Mouse (Mus musculus): Measurements from ENCODE around the gene Pnck. TPM values are rescaled to one million over a fixed set of nuclear protein-coding genes. Genes with fewer than 3 reads are reported as not detected.

Gene Pnck
- total RNA-seq, 1 experiment from 2014 or later = 0.18 TPM

DNA sequence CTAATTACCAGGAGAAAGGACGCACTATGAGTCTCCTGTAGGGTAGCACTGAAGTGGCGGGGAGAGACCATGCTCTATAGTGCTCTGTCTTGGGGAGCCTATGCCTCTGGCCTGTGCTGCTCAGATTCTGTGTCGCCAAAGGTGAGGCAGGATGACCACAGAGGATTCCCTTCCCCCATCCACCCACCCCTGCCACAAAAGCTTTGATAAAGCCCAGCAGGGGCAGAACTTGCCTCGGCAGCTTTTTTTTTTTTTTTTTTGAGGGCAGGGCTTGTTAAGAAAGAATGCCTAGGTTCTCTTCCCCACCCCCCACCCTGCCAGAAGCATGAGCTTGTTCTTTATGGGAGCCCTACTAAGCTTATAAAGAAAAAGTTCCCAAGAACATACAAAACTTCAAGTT is 14.8 kb downstream of the Pnck start:
- ATAC-seq (replicated peaks; ENCODE audit: low read depth, poor library complexity, severe bottlenecking) = no peak

DNA sequence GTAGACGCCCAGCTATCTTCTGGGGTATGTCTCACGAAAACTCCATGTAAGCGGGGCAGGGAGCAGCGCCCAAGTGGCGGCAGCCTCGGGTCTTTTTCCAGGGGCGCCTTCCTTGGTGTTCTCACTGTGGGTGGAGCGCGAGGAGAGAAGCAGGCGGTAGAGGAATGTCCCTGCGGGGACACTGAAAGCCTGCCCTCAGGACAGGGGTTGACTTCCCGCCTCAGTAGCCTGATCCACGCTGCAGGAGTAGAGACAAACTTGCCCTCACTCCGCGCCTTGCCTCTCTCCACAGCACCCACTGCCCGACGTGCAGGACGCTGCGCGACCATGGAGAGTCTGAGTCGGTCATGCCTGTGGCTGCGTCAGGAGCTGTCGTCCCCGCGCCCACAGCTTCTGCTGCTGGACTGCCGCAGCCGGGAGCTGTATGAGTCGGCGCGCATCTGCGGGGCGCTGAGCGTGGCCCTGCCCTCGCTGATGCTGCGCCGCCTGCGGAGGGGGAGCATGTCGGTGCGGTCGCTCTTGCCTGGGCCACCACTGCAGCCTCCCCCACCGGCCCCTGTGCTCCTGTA is 19.9 kb downstream of the Pnck start:
- ATAC-seq (replicated peaks; ENCODE audit: low read depth, poor library complexity, severe bottlenecking) = peak; percentile 31

DNA sequence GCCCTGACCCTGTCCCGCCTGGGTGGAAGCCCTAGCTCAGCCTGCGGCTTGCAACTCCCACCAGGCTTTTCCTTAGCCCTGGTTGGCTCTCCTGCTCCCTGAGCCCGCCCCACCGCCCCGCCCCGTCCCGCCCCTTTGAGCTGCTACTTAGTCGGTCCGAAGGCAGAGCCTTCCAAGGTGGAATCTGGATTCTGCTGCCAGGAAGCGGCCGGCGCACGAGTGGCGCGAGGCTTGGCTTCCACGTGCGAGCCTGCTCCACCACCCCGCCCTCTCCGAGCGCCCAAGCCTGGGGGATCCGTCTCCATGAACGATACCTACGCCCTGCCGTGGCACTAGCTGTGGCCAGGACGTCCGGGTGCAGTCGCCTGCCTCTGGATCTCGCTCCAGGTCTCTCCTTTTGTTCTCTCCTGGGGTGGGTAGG is 20.7 kb downstream of the Pnck start, which contains the start of gene Dusp9:
Gene Dusp9, plus strand, starts transcription at position 165 of the 421 bp plus-strand sequence.
- peak; percentile 67 for ATAC-seq (replicated peaks; ENCODE audit: low read depth, poor library complexity, severe bottlenecking)

- ATAC-seq (replicated peaks; ENCODE audit: low read depth, poor library complexity, severe bottlenecking) = no peak
These were observed 22.5 kb downstream of the Pnck start for GRCm38 (mm10) chrX:73637415-73637814.

- ATAC-seq (replicated peaks; ENCODE audit: low read depth, poor library complexity, severe bottlenecking) = peak; percentile 55
These were observed 24.5 kb downstream of the Pnck start for GRCm38 (mm10) chrX:73635425-73635824.

- no peak for ATAC-seq (replicated peaks; ENCODE audit: low read depth, poor library complexity, severe bottlenecking)
These were observed 32.9 kb downstream of the Pnck start for GRCm38 (mm10) chrX:73626981-73627380.

GRCm38 (mm10) chrX:73619890-73620289 is 40.0 kb downstream of the Pnck start:
- ATAC-seq (replicated peaks; ENCODE audit: low read depth, poor library complexity, severe bottlenecking) = no peak

- no peak for ATAC-seq (replicated peaks; ENCODE audit: low read depth, poor library complexity, severe bottlenecking)
These were observed 40.5 kb downstream of the Pnck start for GRCm38 (mm10) chrX:73619401-73619800.

DNA sequence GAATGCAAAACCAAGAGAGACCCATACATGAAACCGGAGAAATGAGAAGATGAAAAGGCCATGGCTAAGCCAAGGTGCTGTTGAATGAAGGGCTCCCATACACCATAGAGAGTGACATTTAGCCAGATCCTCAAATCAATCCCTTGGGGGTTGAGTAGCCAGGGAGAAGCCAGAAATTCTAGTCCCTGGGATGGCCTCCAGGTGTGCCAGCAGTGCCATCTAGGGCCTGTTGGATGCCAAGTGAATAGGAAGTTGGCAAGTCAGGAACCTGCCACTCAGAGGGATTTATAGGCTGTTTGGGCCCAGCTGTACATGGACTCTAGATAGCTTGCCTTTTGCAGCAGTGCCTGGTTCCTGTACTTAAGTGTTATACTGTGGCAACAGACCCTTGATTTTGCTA is 44.0 kb downstream of the Pnck start:
- ATAC-seq (replicated peaks; ENCODE audit: low read depth, poor library complexity, severe bottlenecking) = no peak

GRCm38 (mm10) chrX:73613665-73614064 is 46.3 kb downstream of the Pnck start:
- no peak for ATAC-seq (replicated peaks; ENCODE audit: low read depth, poor library complexity, severe bottlenecking)

Other genes starting within 250 kb of the Pnck start
- not detected in 2 replicates for gene Zfp92, start 249.0 kb downstream of the Pnck start, total RNA-seq (2017)
- not detected in 2 replicates for gene Trex2, start 224.8 kb downstream of the Pnck start, total RNA-seq (2017)
- 46.3 and 111 TPM in 2 replicates for gene Haus7, start 201.1 kb downstream of the Pnck start, total RNA-seq (2017)
- gene Bgn, start 176.5 kb downstream of the Pnck start, total RNA-seq (2017) = 0.59 TPM in 1 of 2 replicates, not detected in the other
- not detected in 2 replicates for gene Atp2b3, start 157.0 kb downstream of the Pnck start, total RNA-seq (2017)
- 0.78 and 1.0 TPM in 2 replicates for gene Dusp9, start 20.7 kb downstream of the Pnck start, total RNA-seq (2017)
- 0.15 and 0.50 TPM in 2 replicates for gene Slc6a8, start 13.0 kb upstream of the Pnck start, total RNA-seq (2017)
- 169 and 218 TPM in 2 replicates for gene Bcap31, start 56.1 kb upstream of the Pnck start, total RNA-seq (2017)
- 12.0 and 16.9 TPM in 2 replicates for gene Abcd1, start 56.5 kb upstream of the Pnck start, total RNA-seq (2017)
- gene Plxnb3, start 97.0 kb upstream of the Pnck start, total RNA-seq (2017) = 0.34 TPM in 1 of 2 replicates, not detected in the other
- not detected in 2 replicates for gene Srpk3, start 114.3 kb upstream of the Pnck start, total RNA-seq (2017)
- 218 and 225 TPM in 2 replicates for gene Idh3g, start 126.8 kb upstream of the Pnck start, total RNA-seq (2017)
- 150 and 166 TPM in 2 replicates for gene Ssr4, start 126.9 kb upstream of the Pnck start, total RNA-seq (2017)
- gene Pdzd4, start 164.9 kb upstream of the Pnck start, total RNA-seq (2017) = 3.7 and 5.1 TPM in 2 replicates
- 0.23 TPM in 1 of 2 replicates, not detected in the other for gene Avpr2, start 232.0 kb upstream of the Pnck start, total RNA-seq (2017)
- 0.37 and 1.4 TPM in 2 replicates for gene L1cam, start 236.0 kb upstream of the Pnck start, total RNA-seq (2017)